Mouse (Mus musculus): ENCODE data around the gene Fam171a1. TPM values are rescaled to one million over a fixed set of nuclear protein-coding genes. Genes with fewer than 3 reads are reported as not detected.
"Not testable (repeated sequence)": the region's sequence is repeated elsewhere in the genome, so short reads cannot be mapped to it uniquely, and the experiment has no call there.

The Fam171a1 gene
- polyA plus RNA-seq, 2 experiments from 2014 or later: not detected

DNA sequence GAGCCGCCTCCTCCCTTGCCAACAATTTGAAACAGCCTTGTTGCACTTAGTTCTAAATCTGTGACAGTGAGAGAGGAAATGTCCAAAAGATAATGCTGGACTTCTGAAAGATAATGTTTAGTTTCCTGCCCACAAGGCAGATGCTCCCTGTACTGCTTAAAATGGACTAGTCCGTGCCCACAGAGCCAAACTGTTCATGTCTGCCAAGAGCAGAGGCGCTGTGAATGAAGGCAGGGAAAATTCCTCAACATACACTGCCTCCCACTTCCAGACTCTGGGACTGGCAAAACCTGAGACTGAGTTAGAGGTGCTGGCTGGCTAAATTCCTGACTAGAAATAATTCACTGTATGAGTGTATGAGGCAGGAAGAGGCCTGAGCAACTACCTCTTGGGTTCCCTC, 58.6 kb downstream of the Fam171a1 start:
- no peak for ATAC-seq

DNA sequence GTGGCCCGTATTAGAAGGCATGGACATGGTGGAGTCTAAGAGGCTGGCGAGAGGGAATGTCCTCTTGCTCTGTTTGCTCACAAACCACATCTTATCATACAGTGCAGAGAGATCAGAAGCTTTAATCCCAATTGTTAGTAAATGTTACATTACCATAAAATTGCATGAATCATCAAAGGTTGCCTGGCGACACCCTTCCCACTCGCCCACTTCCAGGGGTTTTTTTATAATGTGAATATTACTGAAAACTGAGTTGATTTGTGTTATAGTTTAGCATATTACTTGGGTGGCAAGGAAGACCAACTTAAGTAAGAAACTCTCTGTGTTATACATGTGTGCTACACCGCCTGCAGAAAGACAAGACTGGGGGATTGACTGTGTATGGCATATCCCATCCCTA, 60.9 kb downstream of the Fam171a1 start:
- no peak for ATAC-seq

- not testable (repeated sequence) for ATAC-seq
Observed at GRCm38 (mm10) chr2:3175988-3176387, 62.0 kb downstream of the Fam171a1 start.

GRCm38 (mm10) chr2:3176751-3177150, 62.7 kb downstream of the Fam171a1 start:
- no peak for ATAC-seq

- no peak for ATAC-seq
Observed at GRCm38 (mm10) chr2:3180550-3180949, 66.5 kb downstream of the Fam171a1 start.

GRCm38 (mm10) chr2:3183656-3184055, 69.6 kb downstream of the Fam171a1 start:
- no peak for ATAC-seq

DNA sequence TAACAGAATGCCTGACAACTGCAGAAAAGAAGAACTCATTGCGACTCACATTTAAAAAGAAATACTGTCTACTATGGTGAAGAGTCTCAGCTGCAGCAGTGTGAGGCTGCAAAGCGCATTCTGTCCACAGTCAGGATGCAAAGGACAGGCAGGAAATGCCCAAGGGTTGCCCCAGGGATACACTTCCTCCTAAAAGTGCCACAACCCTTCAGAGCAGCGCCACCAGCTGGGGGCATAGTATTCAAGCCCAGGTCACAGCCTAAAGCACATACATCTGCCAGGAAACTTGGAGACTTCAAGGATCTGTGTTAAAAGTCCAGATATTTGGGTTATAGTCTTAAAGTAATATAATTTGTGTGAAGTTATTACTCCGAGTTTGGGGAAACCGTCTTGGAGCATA, 71.3 kb downstream of the Fam171a1 start:
- no peak for ATAC-seq

DNA sequence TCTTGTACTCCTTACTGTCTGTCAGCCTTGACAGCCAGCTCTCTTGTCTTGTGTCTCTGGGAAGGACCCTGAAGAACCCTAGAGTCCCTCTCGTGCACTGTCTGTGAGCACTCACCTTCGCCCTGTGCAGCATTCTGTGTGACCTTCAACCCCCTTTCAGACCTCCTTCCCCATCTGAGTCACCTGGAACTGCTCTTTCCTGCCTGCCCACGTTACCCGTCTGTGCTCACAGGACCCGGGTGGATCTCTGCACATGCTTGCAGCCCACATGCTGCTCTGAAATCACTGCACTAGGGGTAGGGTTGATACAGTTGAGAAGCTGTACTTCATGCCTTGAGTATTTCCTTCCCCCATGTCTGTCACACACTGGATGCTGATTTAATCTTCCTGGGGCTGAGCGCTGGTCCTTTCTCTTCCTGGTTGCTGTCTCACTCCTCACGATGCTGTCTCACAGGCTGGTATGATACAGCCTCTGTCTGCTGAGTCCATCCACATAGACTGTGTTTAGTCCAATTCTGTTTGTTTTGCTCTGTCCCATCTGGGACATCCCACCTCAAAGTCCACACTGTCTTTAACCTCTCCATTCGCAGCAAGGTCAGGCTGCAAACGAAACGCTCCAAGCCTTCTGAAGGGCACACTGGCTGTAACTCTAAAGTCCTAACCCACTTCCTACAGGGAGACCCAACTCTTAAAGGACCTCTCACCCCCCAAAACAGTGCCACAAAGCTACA, 74.9 kb downstream of the Fam171a1 start:
- ATAC-seq: no peak

DNA sequence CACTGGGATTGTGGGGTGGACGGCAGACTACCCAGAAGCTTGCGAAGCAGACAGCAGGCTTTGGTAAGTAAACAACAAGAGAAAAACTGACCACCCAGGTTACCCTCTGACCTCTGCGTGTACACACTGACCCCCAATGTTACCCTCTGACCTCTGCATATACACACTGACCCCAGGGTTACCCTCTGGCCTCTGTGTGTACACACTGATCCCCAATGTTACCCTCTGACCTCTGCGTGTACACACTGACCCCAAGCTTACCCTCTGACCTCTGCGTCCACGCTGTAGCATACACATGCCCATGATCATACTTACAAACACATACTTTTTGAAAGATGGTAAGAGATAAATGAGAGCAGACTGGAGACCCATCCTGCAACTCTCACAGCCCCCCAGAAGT, 77.1 kb downstream of the Fam171a1 start:
- ATAC-seq: no peak

GRCm38 (mm10) chr2:3195511-3195910, 81.5 kb downstream of the Fam171a1 start:
- ATAC-seq: no peak

GRCm38 (mm10) chr2:3200422-3200821, 86.4 kb downstream of the Fam171a1 start:
- ATAC-seq: no peak

DNA sequence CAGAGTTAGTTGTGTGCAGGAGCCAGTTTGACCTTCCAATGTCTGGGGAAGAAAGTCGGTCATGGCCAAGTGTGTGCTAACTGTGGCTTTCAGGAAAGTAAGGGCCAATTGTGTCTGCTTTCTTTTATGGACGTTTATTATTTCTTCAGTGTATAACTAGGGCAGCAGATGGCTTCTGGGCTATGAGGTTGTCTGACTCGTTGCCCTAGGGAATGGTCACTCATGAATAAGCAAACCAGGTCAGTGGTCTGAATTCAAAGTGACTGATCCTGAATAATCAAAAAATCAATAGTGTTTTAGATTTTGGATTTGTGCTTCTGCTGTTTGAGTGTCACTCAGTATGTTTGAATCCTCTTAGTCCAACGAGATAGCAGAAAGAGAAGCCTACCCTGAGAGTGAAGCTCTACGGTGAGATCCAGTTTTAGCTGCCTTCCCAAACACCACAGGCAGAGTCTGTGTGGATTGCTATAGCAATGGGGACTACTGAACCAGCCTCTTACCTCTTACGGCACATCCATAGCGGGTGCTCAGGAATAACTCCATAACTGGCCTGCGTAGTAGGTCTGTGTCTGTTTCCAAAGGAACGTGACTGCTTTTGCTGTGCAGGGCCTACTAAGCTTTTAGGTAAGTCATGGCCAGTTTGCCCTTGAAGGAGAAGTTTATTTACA, 93.1 kb downstream of the Fam171a1 start:
- ATAC-seq: no peak

DNA sequence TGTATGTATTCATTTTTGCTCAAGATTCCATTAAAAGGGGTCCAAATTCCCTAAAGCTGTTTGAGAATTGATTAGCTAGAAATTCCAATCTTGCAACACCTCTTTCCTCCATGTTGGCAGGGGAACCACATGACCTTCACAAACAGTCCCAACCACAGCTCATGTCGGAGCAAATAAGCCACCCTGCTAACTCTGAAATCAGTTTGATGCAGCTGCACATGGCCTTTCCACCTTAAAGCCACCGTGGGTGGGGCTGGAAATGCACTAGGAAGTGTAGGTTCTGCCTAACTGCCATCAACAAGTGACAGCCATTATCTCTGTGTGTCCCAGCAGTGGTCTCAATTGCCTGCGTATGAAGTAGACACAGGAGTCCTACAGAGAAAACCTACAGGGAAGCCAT, 101.5 kb downstream of the Fam171a1 start:
- no peak for ATAC-seq

DNA sequence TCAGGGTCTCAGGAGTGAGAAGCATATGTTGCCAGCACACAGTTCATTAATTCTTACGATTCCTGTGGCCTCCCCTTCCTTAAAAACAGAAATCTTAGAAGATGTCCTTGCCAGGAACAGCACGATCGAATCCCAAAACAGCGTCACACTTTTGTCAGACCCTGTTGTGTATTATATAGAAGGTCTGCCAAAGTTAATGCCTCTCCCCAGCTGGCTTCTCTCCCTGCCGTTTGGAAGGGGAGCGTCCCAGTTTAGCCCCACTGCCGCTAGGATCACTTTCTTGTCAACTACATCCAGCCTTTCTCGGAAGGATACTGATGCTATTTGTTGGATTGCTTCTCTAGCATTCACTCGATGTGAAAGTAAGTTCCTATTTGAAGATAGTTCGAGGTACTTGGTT, 102.6 kb downstream of the Fam171a1 start:
- no peak for ATAC-seq

DNA sequence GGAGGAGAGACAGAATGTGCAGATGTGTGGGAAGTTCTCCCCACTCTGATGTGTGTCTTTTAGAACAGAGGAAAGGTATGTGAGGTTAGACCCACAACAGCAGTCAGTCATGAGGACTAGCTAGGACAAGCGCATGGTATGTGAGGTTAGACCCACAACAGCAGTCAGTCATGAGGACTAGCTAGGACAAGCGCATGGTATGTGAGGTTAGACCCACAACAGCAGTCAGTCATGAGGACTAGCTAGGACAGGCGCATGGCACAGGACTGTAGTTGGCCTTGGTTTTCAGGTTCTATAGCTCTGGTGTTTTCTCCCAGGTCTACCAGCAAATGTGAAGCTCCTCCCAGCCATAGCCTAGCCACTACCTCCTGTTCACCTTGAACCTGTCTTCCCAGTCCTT, 103.6 kb downstream of the Fam171a1 start:
- not testable (repeated sequence) for ATAC-seq

DNA sequence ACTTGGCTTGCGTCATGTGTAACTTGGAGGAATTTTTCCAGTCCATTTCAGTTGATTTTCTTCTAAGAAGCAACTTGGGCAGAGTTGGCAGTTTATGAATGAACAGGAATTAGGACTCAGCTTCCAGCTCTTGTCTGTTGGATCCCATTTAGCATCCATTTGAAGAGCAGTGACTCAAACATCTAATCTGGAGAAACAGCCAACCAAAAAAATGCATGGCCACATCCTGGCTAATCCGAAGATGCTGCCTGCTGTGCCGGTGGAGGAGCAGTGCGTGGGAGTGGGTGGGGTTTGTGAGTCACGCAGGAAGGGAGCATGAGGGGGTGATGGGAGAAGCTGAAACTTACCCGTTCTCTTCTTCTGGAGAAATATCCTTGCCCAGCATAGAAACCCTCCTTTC, 104.2 kb downstream of the Fam171a1 start:
- no peak for ATAC-seq

- ATAC-seq: no peak
Observed at GRCm38 (mm10) chr2:3228475-3228874, 114.5 kb downstream of the Fam171a1 start.

DNA sequence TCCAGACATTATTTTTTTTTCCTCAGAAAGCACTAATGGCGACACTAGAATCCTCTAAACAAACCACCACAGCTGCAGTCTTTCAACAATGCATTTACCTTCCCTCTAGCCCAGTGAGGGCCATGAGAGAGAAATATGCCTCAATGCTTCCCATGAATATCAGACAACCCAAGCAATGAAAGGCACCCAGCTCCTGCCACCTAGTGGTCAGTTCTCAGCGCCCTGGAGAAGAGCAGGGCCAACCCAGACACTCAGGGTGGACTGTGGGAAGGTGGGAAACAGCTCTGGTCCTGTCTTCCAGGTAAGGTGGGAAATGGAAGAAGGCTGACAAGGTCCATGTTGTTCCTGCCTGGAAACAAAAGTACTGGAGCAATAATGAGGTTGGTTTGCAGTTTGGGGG, 115.0 kb downstream of the Fam171a1 start:
- no peak for ATAC-seq

- ATAC-seq: no peak
Observed at GRCm38 (mm10) chr2:3239255-3239654, 125.2 kb downstream of the Fam171a1 start.

DNA sequence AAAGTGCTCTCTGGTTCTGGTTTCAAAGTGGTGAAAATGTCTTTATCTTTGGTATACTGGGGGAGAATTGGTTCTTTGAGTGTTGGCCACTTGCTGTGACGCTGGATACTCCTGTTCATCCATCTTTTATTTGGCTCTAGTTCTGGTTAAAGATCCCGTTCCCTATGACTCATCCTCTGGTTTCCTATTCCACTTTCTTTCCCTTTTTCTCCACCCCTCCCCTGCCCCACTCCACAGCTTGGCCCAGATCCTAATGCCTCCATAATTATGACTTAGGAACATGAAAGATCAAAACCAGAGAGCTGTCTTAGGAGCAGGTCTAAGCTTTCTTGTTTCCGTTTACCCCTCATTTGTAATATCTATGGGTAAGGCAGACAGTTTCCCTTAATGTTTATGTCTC, 130.2 kb downstream of the Fam171a1 start:
- no peak for ATAC-seq

- ATAC-seq: no peak
Observed at GRCm38 (mm10) chr2:3251309-3251708, 137.3 kb downstream of the Fam171a1 start.

DNA sequence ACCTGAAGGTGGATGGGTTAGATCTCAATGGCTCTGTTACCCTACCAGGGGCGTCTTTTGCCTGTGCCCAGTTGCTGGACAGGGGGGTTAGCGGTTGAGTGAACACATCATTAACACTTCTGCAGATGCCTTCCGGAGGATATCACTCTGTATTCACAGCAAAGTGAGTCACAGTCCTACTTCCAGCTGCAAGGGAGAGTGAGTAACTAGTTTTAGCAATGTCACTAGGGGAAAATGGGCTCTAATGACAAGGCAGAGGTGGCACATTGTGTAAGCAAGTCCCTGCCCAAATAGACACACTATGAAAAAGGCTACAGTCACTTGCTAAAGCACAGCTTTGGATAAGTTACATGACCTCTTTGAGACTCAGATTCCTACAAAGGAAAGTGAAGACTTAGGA, 152.4 kb downstream of the Fam171a1 start:
- ATAC-seq: no peak

GRCm38 (mm10) chr2:3267879-3268278, 153.9 kb downstream of the Fam171a1 start:
- no peak for ATAC-seq

GRCm38 (mm10) chr2:3273349-3273748, 159.3 kb downstream of the Fam171a1 start:
- ATAC-seq: no peak

- no peak for ATAC-seq
Observed at GRCm38 (mm10) chr2:3276106-3276505, 162.1 kb downstream of the Fam171a1 start.

All from activated CD4-positive, CD25-positive, alpha-beta regulatory T cell, adult 4 months (primary cell).